Mouse (Mus musculus): ENCODE measurements at regions not wholly inside any gene's neighbourhood (a gene's known extent, or its start where the extent isn't known, plus 50 kb on each side); places are given as distances from the start of the nearest gene placed in this dataset.

DNA sequence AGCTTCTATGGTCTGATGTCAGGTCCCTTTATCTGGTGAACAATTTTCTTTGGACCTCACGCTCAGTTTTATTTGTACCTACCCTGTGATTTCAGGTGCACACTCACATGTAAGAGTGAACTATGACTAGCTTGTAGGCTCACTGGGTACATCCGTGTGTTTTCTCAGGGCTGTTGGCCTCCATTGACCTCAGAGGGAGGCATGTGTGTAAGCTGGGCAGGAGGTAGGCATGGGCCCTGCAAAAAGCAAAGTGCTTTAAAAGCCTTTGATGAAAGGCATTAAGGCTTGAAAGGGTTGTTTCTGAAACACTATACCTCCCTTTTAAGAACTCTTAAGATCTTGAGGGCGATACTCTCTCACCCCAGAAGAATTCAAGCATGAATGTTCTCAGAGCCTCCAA is 112.9 kb upstream of the Gdnf start:
- no peak for DNase-seq

- no peak for DNase-seq
Measured at GRCm38 (mm10) chr15:7708836-7709235, 101.8 kb upstream of the Gdnf start.

GRCm38 (mm10) chr15:7714641-7715040 is 96.0 kb upstream of the Gdnf start:
- no peak for DNase-seq

- no peak for DNase-seq
Measured at GRCm38 (mm10) chr15:7716188-7716587, 94.5 kb upstream of the Gdnf start.

DNA sequence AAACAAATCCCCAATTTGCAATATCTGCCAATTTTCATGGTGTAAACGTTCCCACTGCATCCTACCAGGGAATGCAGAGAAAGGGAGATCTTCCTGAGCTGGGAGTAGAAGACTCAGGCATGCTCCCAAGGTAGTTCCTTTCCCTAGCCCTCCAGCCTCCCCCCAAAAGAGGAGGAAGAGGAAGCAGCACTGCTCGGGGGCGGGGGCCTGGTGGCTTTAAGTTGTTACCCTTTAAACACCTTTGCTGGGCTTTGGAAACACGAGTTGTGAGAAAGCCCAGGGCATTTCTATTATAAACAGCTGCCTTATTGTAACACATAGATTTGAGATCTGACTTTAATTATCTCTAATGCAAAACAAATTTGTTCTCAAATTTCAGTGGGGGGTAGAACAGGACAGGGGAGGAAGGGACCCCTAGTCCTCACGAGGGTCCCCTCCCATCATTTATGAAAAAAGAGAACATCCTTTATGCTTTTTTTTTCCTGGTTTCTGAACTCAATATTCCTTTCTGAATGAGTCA is 87.4 kb upstream of the Gdnf start:
- no peak for DNase-seq

GRCm38 (mm10) chr15:7723770-7724169 is 86.9 kb upstream of the Gdnf start:
- DNase-seq = no peak

GRCm38 (mm10) chr15:7725505-7725904 is 85.1 kb upstream of the Gdnf start:
- no peak for DNase-seq

DNA sequence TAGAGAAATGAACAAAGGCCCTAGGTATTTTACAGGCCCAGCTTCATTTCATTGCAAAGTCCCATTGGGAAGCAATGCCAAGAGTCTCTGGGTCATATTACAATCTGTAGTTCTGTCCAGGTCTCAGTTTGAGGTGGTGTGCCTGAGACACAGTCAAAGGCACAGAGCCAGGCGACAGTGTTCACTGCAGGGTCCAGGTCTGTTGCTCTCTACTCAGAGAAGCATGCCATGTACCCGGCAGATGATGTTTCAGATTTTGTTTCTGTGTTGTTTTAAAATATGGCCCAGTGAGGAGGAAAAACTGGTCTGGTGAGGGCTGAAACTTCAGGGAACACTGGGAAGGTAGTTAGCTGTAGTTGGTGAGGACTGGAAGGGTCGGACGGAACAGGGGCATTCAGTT is 63.1 kb upstream of the Gdnf start:
- no peak for DNase-seq

DNA sequence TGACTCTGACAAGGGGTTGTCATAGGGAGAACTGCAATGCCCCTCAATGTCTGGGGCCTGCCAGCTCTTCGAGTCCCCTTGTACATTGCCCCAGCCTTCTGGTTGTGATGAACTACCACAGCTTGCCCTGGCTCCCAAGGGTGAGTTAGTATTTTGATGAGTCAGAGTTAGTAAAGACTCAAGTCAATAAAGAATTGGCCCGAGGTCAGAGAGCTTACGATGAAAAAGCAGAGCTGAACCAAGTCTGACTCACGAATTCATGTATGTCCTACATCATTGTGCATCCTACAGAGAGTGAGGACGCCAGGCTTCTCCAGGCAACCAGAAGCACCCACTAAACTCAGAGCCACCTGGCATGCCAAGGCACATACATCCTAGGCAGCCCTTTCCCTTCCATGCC is 60.2 kb upstream of the Gdnf start:
- no peak for DNase-seq
